In genomic region chr7:46218415-46218814, GRCm38 (mm10) we compare ENCODE assay signal across 8 mouse cellular contexts. TPM values are rescaled to one million over a fixed set of nuclear protein-coding genes. Genes with fewer than 3 reads are reported as not detected.
DNase-seq lines count a peak whose midpoint lies in the region; ATAC-seq lines count a peak whose summit lies in the region.

No protein-coding gene starts in this region.

- DNase-seq in midbrain, embryonic 10.5 days (ENCODE audit: low spot score), result peak; percentile 47
- peak; percentile 17 for DNase-seq in thymus, postnatal 0 days (ENCODE audit: low spot score)
- DNase-seq in urinary bladder, adult 2 months (ENCODE audit: low spot score), result no peak
- no peak for DNase-seq in urinary bladder, adult 18-20 months (ENCODE audit: low spot score in 2 of 2)
- no peak for DNase-seq in adipocyte (ENCODE audit: low spot score)

- no peaks in the 10 kb centered on the region for H3K9me3 ChIP-seq in midbrain, embryonic 10.5 days (replicated peaks)
- H3K9me3 ChIP-seq in midbrain, embryonic 15.5 days, result no peaks in the 10 kb centered on the region
- H3K9me3 ChIP-seq in forebrain, embryonic 15.5 days, result no peaks in the 10 kb centered on the region
- H3K9me3 ChIP-seq in limb, embryonic 12.5 days, result no peaks in the 10 kb centered on the region

- H3K4me1 ChIP-seq in midbrain, embryonic 10.5 days, result peaks cover 9% of the 10 kb centered on the region
- H3K4me1 ChIP-seq in midbrain, embryonic 15.5 days, result peaks cover 8% of the 10 kb centered on the region; the same call in 1 of the 2 replicates
- peaks cover 6% of the 10 kb centered on the region; the same call in 1 of the 2 replicates for H3K4me1 ChIP-seq in forebrain, embryonic 15.5 days
- H3K4me1 ChIP-seq in limb, embryonic 12.5 days (replicated peaks), result no peaks in the 10 kb centered on the region

- ATAC-seq in midbrain, embryonic 15.5 days (replicated peaks), result no peak; the same call in 1 of the 2 replicates
- peak; percentile 57; the same call in 1 of the 2 replicates for ATAC-seq in forebrain, embryonic 15.5 days (replicated peaks)
- peak; percentile 63; the same call in 1 of the 2 replicates for ATAC-seq in limb, embryonic 12.5 days (ENCODE audit: insufficient number of reproducible peaks, insufficient read depth, low FRiP score, low TSS enrichment, low read depth)

- H3K9ac ChIP-seq in midbrain, embryonic 15.5 days, result no peak overlapping the region
- H3K9ac ChIP-seq in forebrain, embryonic 15.5 days (replicated peaks), result no peak overlapping the region
- no peak overlapping the region for H3K9ac ChIP-seq in limb, embryonic 12.5 days (replicated peaks)

- 17% methylated on average over 11 of the region's 11 CpGs for WGBS in midbrain, embryonic 10.5 days
- 13% methylated on average over 11 of the region's 11 CpGs for WGBS in midbrain, embryonic 15.5 days
- 9% methylated on average over 11 of the region's 11 CpGs for WGBS in forebrain, embryonic 15.5 days
- WGBS in limb, embryonic 12.5 days, result 10% methylated on average over 11 of the region's 11 CpGs

- peaks cover 40% of the 10 kb centered on the region for H3K27me3 ChIP-seq in midbrain, embryonic 10.5 days (ENCODE audit: low read depth, poor library complexity, severe bottlenecking)
- no peaks in the 10 kb centered on the region for H3K27me3 ChIP-seq in midbrain, embryonic 15.5 days (replicated peaks)
- H3K27me3 ChIP-seq in forebrain, embryonic 15.5 days, result no peaks in the 10 kb centered on the region
- peaks cover 19% of the 10 kb centered on the region for H3K27me3 ChIP-seq in limb, embryonic 12.5 days

- no peak overlapping the region for H3K4me2 ChIP-seq in midbrain, embryonic 15.5 days
- H3K4me2 ChIP-seq in forebrain, embryonic 15.5 days (replicated peaks), result no peak overlapping the region
- H3K4me2 ChIP-seq in limb, embryonic 12.5 days, result no peak overlapping the region

- H3K27ac ChIP-seq in midbrain, embryonic 10.5 days (replicated peaks), result no peak overlapping the region
- no peak overlapping the region for H3K27ac ChIP-seq in midbrain, embryonic 15.5 days
- no peak overlapping the region for H3K27ac ChIP-seq in forebrain, embryonic 15.5 days (replicated peaks)
- H3K27ac ChIP-seq in limb, embryonic 12.5 days, result no peak overlapping the region

- H3K36me3 ChIP-seq in midbrain, embryonic 10.5 days, result no peaks in the 10 kb centered on the region
- no peaks in the 10 kb centered on the region for H3K36me3 ChIP-seq in midbrain, embryonic 15.5 days (replicated peaks)
- H3K36me3 ChIP-seq in forebrain, embryonic 15.5 days, result no peaks in the 10 kb centered on the region
- no peaks in the 10 kb centered on the region for H3K36me3 ChIP-seq in limb, embryonic 12.5 days

- no peak overlapping the region for H3K4me3 ChIP-seq in midbrain, embryonic 10.5 days
- H3K4me3 ChIP-seq in midbrain, embryonic 15.5 days, result no peak overlapping the region
- no peak overlapping the region for H3K4me3 ChIP-seq in forebrain, embryonic 15.5 days
- no peak overlapping the region for H3K4me3 ChIP-seq in limb, embryonic 12.5 days (replicated peaks)

RNA-seq across cellular contexts. Expression of gene Ush1c, which starts 19.9 kb away (rescaled TPM):
- 3.7 and 4.3 TPM in 2 replicates for polyA plus RNA-seq in midbrain, embryonic 10.5 days (2016; fragmentation: Nextera tagmentation; extraction: Ambion mirVana)
- polyA plus RNA-seq in midbrain, embryonic 15.5 days (2015; fragmentation: Nextera tagmentation; extraction: Ambion mirVana), result 1.9 and 2.3 TPM in 2 replicates
- 2.2 TPM in 2 replicates for polyA plus RNA-seq in forebrain, embryonic 15.5 days (2015; fragmentation: Nextera tagmentation; extraction: Ambion mirVana)
- polyA plus RNA-seq in limb, embryonic 12.5 days (2016; fragmentation: Nextera tagmentation; extraction: Ambion mirVana), result 2.5 and 3.1 TPM in 2 replicates
- polyA plus RNA-seq in thymus, postnatal 0 days (2015; fragmentation: Nextera tagmentation; extraction: Ambion mirVana), result 0.32 and 0.46 TPM in 2 replicates
- polyA plus RNA-seq in urinary bladder, adult 2 months (2012; rRNA removed), result not detected in 2 replicates

RNA-seq across cellular contexts. Expression of gene Otog, which starts 22.4 kb away (rescaled TPM):
- 0.06 TPM in 1 of 2 replicates, not detected in the other for polyA plus RNA-seq in midbrain, embryonic 10.5 days (2016; fragmentation: Nextera tagmentation; extraction: Ambion mirVana)
- 0.11 TPM in 1 of 2 replicates, not detected in the other for polyA plus RNA-seq in midbrain, embryonic 15.5 days (2015; fragmentation: Nextera tagmentation; extraction: Ambion mirVana)
- polyA plus RNA-seq in forebrain, embryonic 15.5 days (2015; fragmentation: Nextera tagmentation; extraction: Ambion mirVana), result 0.05 TPM in 1 of 2 replicates, not detected in the other
- 0.16 and 0.22 TPM in 2 replicates for polyA plus RNA-seq in limb, embryonic 12.5 days (2016; fragmentation: Nextera tagmentation; extraction: Ambion mirVana)
- 0.12 and 0.15 TPM in 2 replicates for polyA plus RNA-seq in thymus, postnatal 0 days (2015; fragmentation: Nextera tagmentation; extraction: Ambion mirVana)
- polyA plus RNA-seq in urinary bladder, adult 2 months (2012; rRNA removed), result not detected in 2 replicates

RNA-seq across cellular contexts. Expression of gene Abcc8, which starts 38.6 kb away (rescaled TPM):
- polyA plus RNA-seq in midbrain, embryonic 10.5 days (2016; fragmentation: Nextera tagmentation; extraction: Ambion mirVana), result 0.70 and 0.74 TPM in 2 replicates
- 5.8 and 9.3 TPM in 2 replicates for polyA plus RNA-seq in midbrain, embryonic 15.5 days (2015; fragmentation: Nextera tagmentation; extraction: Ambion mirVana)
- 30.1 and 31.8 TPM in 2 replicates for polyA plus RNA-seq in forebrain, embryonic 15.5 days (2015; fragmentation: Nextera tagmentation; extraction: Ambion mirVana)
- 0.70 and 1.4 TPM in 2 replicates for polyA plus RNA-seq in limb, embryonic 12.5 days (2016; fragmentation: Nextera tagmentation; extraction: Ambion mirVana)
- 1.0 and 1.1 TPM in 2 replicates for polyA plus RNA-seq in thymus, postnatal 0 days (2015; fragmentation: Nextera tagmentation; extraction: Ambion mirVana)
- 0.32 and 0.54 TPM in 2 replicates for polyA plus RNA-seq in urinary bladder, adult 2 months (2012; rRNA removed)

Comparison
In these comparisons a context has a peak if more than half of its experiments do, and no peak if none do; other contexts are left out.
1. DNase-seq: peak in midbrain, embryonic 10.5 days (single experiment) and thymus, postnatal 0 days (single experiment); none in urinary bladder, adult 2 months (single experiment), urinary bladder, adult 18-20 months (0 of 2) and adipocyte (single experiment).